Mouse (Mus musculus): ENCODE measurements around the gene Slc7a8.

Gene Slc7a8

GRCm38 (mm10) chr14:54781610-54782365 lies at the start of gene Slc7a8:
Slc7a8 (minus strand) TSS chr14:54781946.
- in situ Hi-C loops (cut with MboI; ENCODE audit: low pct_unique_long_range_greater_than_20kb in 1 of 2, low sequenced_read_pairs in 2 of 2, unreplicated experiment in 1 of 2) = loop anchor here in 1 of 2 experiments (5.0 kb wide), 1 partner anchor 69 kb away; the partner anchor contains the start of gene Cebpe

GRCm38 (mm10) chr14:54823716-54824115 lies 42.0 kb upstream of the Slc7a8 start:
- in situ Hi-C loops (cut with MboI; ENCODE audit: low pct_unique_long_range_greater_than_20kb in 1 of 2, low sequenced_read_pairs in 2 of 2, unreplicated experiment in 1 of 2) = loop anchor here (5.0 to 25.0 kb wide), 2 partner anchors 36 to 111 kb away; partner anchors contain the start of gene Cebpe (in 1 of the 2)

GRCm38 (mm10) chr14:54822301-54822700 lies 40.6 kb upstream of the Slc7a8 start:
- in situ Hi-C loops (cut with MboI; ENCODE audit: low pct_unique_long_range_greater_than_20kb in 1 of 2, low sequenced_read_pairs in 2 of 2, unreplicated experiment in 1 of 2) = loop anchor here (5.0 to 25.0 kb wide), 2 partner anchors 35 to 110 kb away; partner anchors contain the start of gene Cebpe (in 1 of the 2)

GRCm38 (mm10) chr14:54817791-54818190 lies 36.0 kb upstream of the Slc7a8 start:
- in situ Hi-C loops (cut with MboI; ENCODE audit: low pct_unique_long_range_greater_than_20kb in 1 of 2, low sequenced_read_pairs in 2 of 2, unreplicated experiment in 1 of 2) = loop anchor here in 1 of 2 experiments (25.0 kb wide), 1 partner anchor 105 kb away; the partner anchor contains the start of gene Cebpe

- in situ Hi-C loops (cut with MboI; ENCODE audit: low pct_unique_long_range_greater_than_20kb in 1 of 2, low sequenced_read_pairs in 2 of 2, unreplicated experiment in 1 of 2) = loop anchor here in 1 of 2 experiments (25.0 kb wide), 1 partner anchor 103 kb away; the partner anchor contains the start of gene Cebpe
Measured at GRCm38 (mm10) chr14:54815737-54816136, 34.0 kb upstream of the Slc7a8 start.

- in situ Hi-C loops (cut with MboI; ENCODE audit: low pct_unique_long_range_greater_than_20kb in 1 of 2, low sequenced_read_pairs in 2 of 2, unreplicated experiment in 1 of 2) = loop anchor here in 1 of 2 experiments (25.0 kb wide), 1 partner anchor 102 kb away; the partner anchor contains the start of gene Cebpe
Measured at GRCm38 (mm10) chr14:54813991-54814390, 32.2 kb upstream of the Slc7a8 start, which contains the start of gene Rnf212b. Rnf212b (plus strand) TSS chr14:54814141.

- in situ Hi-C loops (cut with MboI; ENCODE audit: low pct_unique_long_range_greater_than_20kb in 1 of 2, low sequenced_read_pairs in 2 of 2, unreplicated experiment in 1 of 2) = loop anchor here in 1 of 2 experiments (25.0 kb wide), 1 partner anchor 97 kb away; the partner anchor contains the start of gene Cebpe
Measured at GRCm38 (mm10) chr14:54809668-54810033, 27.9 kb upstream of the Slc7a8 start.

- in situ Hi-C loops (cut with MboI; ENCODE audit: low pct_unique_long_range_greater_than_20kb in 1 of 2, low sequenced_read_pairs in 2 of 2, unreplicated experiment in 1 of 2) = loop anchor here in 1 of 2 experiments (25.0 kb wide), 1 partner anchor 97 kb away; the partner anchor contains the start of gene Cebpe
Measured at GRCm38 (mm10) chr14:54808718-54809667, 27.2 kb upstream of the Slc7a8 start.

- in situ Hi-C loops (cut with MboI; ENCODE audit: low pct_unique_long_range_greater_than_20kb in 1 of 2, low sequenced_read_pairs in 2 of 2, unreplicated experiment in 1 of 2) = loop anchor here in 1 of 2 experiments (25.0 kb wide), 1 partner anchor 94 kb away; the partner anchor contains the start of gene Cebpe
Measured at GRCm38 (mm10) chr14:54806124-54806523, 24.4 kb upstream of the Slc7a8 start.

- in situ Hi-C loops (cut with MboI; ENCODE audit: low pct_unique_long_range_greater_than_20kb in 1 of 2, low sequenced_read_pairs in 2 of 2, unreplicated experiment in 1 of 2) = loop anchor here in 1 of 2 experiments (25.0 kb wide), 1 partner anchor 90 kb away; the partner anchor contains the start of gene Cebpe
Measured at GRCm38 (mm10) chr14:54802428-54802827, 20.7 kb upstream of the Slc7a8 start.

GRCm38 (mm10) chr14:54799686-54800085 lies 17.9 kb upstream of the Slc7a8 start:
- in situ Hi-C loops (cut with MboI; ENCODE audit: low pct_unique_long_range_greater_than_20kb in 1 of 2, low sequenced_read_pairs in 2 of 2, unreplicated experiment in 1 of 2) = loop anchor here in 1 of 2 experiments (25.0 kb wide), 1 partner anchor 87 kb away; the partner anchor contains the start of gene Cebpe

GRCm38 (mm10) chr14:54796760-54797159 lies 15.0 kb upstream of the Slc7a8 start:
- in situ Hi-C loops (cut with MboI; ENCODE audit: low pct_unique_long_range_greater_than_20kb in 1 of 2, low sequenced_read_pairs in 2 of 2, unreplicated experiment in 1 of 2) = no loop called here

GRCm38 (mm10) chr14:54795901-54796300 lies 14.2 kb upstream of the Slc7a8 start:
- in situ Hi-C loops (cut with MboI; ENCODE audit: low pct_unique_long_range_greater_than_20kb in 1 of 2, low sequenced_read_pairs in 2 of 2, unreplicated experiment in 1 of 2) = no loop called here

- in situ Hi-C loops (cut with MboI; ENCODE audit: low pct_unique_long_range_greater_than_20kb in 1 of 2, low sequenced_read_pairs in 2 of 2, unreplicated experiment in 1 of 2) = no loop called here
Measured at GRCm38 (mm10) chr14:54793894-54794830, 12.4 kb upstream of the Slc7a8 start.

GRCm38 (mm10) chr14:54793351-54793750 lies 11.6 kb upstream of the Slc7a8 start:
- in situ Hi-C loops (cut with MboI; ENCODE audit: low pct_unique_long_range_greater_than_20kb in 1 of 2, low sequenced_read_pairs in 2 of 2, unreplicated experiment in 1 of 2) = no loop called here

- in situ Hi-C loops (cut with MboI; ENCODE audit: low pct_unique_long_range_greater_than_20kb in 1 of 2, low sequenced_read_pairs in 2 of 2, unreplicated experiment in 1 of 2) = no loop called here
Measured at GRCm38 (mm10) chr14:54792166-54792565, 10.4 kb upstream of the Slc7a8 start.

GRCm38 (mm10) chr14:54788231-54788630 lies 6.5 kb upstream of the Slc7a8 start:
- in situ Hi-C loops (cut with MboI; ENCODE audit: low pct_unique_long_range_greater_than_20kb in 1 of 2, low sequenced_read_pairs in 2 of 2, unreplicated experiment in 1 of 2) = loop anchor here in 1 of 2 experiments (5.0 kb wide), 1 partner anchor 34 kb away; no protein-coding TSS in a partner anchor

All from mouse embryonic stem cell (cell line).